Mouse (Mus musculus) mammary gland, adult 2 months (tissue): ENCODE data around the gene Tfap2c. TPM values are rescaled to one million over a fixed set of nuclear protein-coding genes. Genes with fewer than 3 reads are reported as not detected.

Experiments used
- polyA plus RNA-seq: library from polyadenylated mRNA; depleted of rRNA; stranded (reverse); fragments of >200 nt; gene quantifications from 2 replicates; pipeline ENCODE4 v1.2.3, GENCODE M21; 2012; ENCODE audit warnings: low replicate concordance; rRNA removed

Tfap2c gene
- polyA plus RNA-seq = 7.0 and 13.0 TPM in 2 replicates

GRCm38 (mm10) chr2:172549371-172550155, at the start of gene Tfap2c:
Gene Tfap2c (plus strand): TSS chr2:172549593.

Other genes starting within 250 kb of the Tfap2c start
- 40.4 and 49.5 TPM in 2 replicates for gene Fam210b, start 204.0 kb upstream of the Tfap2c start, polyA plus RNA-seq
- 3.1 and 4.0 TPM in 2 replicates for gene Aurka, start 179.1 kb upstream of the Tfap2c start, polyA plus RNA-seq
- 37.4 and 38.2 TPM in 2 replicates for gene Cstf1, start 178.9 kb upstream of the Tfap2c start, polyA plus RNA-seq
- gene Cass4, start 155.8 kb upstream of the Tfap2c start, polyA plus RNA-seq = 2.1 and 3.1 TPM in 2 replicates
- 45.0 and 81.2 TPM in 2 replicates for gene Rtf2, start 109.0 kb upstream of the Tfap2c start, polyA plus RNA-seq
- gene Gcnt7, start 91.0 kb upstream of the Tfap2c start, polyA plus RNA-seq = not detected in 2 replicates
- 0.29 and 0.32 TPM in 2 replicates for gene Fam209, start 77.1 kb upstream of the Tfap2c start, polyA plus RNA-seq